Mouse (Mus musculus): Measurements from ENCODE around the gene Cxcl16.
A peak's percentile ranks its signal among the peaks of the same experiment; 100 is the strongest.
"Not testable (repeated sequence)": the region's sequence is repeated elsewhere in the genome, so short reads cannot be mapped to it uniquely, and the experiment has no call there.

Cxcl16 gene

DNA sequence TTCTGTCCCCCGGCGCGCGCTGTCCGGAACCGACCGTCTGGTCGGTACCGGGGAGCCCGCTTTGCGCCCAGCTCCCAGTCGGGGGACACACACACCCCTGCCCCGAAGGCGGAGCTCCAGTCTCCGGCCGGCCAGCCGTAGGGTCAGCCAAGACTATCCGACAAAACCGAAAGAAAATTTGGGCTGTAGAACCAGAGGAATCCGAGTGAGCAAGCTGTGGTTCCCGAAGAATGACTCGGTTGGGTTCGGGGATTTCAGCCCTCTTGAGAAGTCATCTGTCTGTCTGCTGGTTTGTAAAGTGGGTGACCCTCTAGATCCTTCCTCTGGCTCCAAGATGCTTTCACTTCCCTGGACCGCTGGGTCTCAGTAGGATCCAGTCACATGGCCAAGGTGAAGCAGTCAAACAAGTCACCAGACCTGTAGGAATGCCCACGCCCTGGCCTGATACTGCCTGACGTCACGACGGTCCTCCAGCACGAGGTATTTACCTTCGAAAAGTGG is at the start of gene Cxcl16:
TSS of gene Cxcl16 (minus strand) at position 384 of the 501 bp plus-strand sequence.
- DNase-seq (ENCODE audit: low spot score): peak; percentile 44

- DNase-seq (ENCODE audit: low spot score): no peak
Measured at GRCm38 (mm10) chr11:70506962-70507515, 47.3 kb upstream of the Cxcl16 start.

DNA sequence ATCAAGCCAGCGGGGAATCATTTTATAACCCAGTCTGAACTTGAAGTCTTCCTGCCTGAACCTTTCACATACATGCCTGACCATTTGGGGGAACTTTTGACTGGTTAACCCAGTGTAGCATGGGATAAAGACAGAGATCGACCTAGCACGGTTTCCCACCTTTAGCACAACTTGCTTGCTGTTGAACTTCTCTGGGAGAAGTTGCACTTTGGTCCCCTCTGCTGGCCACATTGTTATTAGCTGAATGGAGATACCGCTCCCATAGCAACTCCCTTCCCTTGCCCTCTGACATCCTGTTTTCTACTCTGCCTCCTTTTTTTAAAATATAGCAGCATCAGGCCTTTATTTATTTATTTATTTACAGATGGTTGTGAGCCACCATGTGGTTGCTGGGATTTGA is 46.6 kb upstream of the Cxcl16 start:
- peak; percentile 65 for DNase-seq (ENCODE audit: low spot score)

DNA sequence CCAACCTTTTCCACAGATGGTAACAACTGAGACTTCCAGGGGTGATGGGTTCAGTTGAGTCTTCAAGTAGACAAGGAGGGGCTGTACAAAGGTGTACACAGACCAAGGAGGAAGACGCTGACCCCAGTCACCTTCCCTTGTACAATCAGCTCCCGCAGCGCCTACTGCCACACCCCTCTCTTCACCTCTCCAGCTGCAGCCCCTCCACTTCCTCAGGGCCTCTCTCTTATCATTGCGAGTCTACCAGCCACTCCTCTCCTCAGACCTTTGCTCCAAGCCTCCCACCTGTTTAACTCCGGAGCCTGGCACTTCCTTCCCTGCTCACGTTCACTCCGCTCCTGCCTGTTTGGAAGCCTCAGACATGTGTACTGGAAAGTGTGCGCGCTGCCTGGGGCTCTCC is 45.2 kb upstream of the Cxcl16 start, which contains the start of gene Tm4sf5:
TSS of gene Tm4sf5 (plus strand) at position 275 of the 400 bp plus-strand sequence.
- DNase-seq (ENCODE audit: low spot score): no peak

DNA sequence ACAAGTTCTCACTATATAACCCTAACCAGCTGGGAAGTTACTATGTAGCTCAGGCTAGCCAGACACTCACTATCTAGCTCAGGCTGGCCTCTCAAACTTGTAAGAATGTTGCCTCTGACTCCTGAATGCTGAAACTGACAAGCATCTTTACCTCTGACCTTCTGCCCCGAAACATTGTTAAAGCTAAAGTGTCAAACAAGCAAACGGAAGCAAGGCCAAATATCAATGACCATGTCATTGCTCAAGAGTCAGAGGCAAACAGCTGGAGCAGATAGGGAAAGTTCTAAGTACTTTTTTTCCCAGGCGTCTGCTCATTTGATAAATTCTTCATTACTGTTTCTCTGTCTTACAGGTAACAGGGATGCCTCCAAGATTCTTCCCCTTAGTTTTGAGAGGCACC is 42.2 kb upstream of the Cxcl16 start:
- no peak for DNase-seq (ENCODE audit: low spot score)

GRCm38 (mm10) chr11:70500476-70500812 is 40.7 kb upstream of the Cxcl16 start:
- no peak for DNase-seq (ENCODE audit: low spot score)

- DNase-seq (ENCODE audit: low spot score): no peak
Measured at GRCm38 (mm10) chr11:70499566-70500475, 40.0 kb upstream of the Cxcl16 start.

DNA sequence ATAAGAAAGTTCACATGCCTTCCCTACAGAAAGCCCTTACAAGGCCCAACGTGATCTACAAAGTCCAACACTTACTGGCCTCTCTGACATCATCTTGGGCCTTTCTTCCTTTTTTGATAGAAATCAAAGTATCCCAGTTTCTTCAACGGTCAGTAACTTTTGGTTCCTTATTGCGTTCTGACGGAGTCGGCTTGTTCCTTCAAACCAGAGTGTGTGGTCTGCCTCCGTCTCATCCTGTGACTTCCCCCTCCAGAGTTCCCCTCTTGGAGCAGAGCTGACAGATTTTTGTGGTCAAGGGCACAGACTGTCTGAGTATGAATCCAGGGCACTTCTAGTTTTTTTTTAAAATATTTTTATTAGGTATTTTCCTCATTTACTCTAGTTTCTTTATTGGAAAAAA is 29.9 kb upstream of the Cxcl16 start:
- no peak for DNase-seq (ENCODE audit: low spot score)

GRCm38 (mm10) chr11:70489138-70489537 is 29.4 kb upstream of the Cxcl16 start:
- no peak for DNase-seq (ENCODE audit: low spot score)

GRCm38 (mm10) chr11:70487816-70488215 is 28.0 kb upstream of the Cxcl16 start:
- no peak for DNase-seq (ENCODE audit: low spot score)

DNA sequence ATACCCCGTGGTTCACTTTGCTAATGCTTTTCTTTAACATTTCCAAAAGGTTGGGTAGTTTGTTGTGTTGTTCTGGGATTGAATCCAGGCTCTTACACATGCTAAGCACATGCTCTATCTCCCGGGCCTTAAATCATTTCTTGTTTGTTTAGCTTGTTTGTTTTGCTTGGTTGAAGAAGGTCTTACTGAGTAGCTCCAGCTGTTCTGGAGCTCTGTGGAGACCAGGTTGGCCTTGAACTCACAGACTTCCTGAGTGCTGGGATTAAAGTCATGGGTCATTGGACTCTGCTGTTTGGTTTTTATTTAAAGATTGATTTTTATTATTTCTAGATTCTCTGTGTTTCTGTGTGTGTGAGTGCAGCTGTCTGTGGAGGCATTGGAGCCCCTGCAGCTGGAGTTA is 25.7 kb upstream of the Cxcl16 start:
- no peak for DNase-seq (ENCODE audit: low spot score)

DNA sequence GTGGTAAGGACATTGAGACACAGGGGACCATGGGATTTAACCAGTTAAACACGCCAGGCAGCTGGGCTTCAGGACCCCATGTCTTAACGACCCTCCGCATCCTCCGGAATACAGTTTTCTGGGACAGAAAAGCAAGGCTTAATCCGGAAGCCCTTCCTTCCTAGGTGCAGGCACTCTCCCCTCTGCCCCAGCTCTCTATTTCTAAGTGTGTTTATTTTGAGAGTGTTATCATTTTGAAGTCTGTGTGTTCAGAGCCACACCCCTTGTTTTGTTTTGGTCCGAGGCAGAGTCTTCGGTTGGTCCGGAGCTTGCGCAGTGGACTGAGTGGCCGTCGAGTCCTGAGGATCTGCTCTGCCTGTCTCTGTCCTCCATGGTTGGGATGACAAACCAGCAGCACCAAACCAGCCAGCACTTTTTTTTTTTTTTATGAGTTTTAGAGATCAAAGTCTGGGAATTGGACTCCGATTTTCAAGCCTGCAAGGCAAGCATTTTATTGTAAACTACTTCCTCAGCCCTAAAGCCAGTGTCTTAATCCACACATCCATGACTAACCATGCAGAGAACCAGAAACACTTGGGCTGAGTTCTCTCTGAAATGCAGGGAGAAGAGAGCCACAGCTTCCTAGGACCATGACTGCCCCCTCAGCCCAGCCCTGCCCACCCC is 15.2 kb upstream of the Cxcl16 start:
- DNase-seq (ENCODE audit: low spot score): no peak

- DNase-seq (ENCODE audit: low spot score): not testable (repeated sequence)
Measured at GRCm38 (mm10) chr11:70473291-70473690, 13.5 kb upstream of the Cxcl16 start.

DNA sequence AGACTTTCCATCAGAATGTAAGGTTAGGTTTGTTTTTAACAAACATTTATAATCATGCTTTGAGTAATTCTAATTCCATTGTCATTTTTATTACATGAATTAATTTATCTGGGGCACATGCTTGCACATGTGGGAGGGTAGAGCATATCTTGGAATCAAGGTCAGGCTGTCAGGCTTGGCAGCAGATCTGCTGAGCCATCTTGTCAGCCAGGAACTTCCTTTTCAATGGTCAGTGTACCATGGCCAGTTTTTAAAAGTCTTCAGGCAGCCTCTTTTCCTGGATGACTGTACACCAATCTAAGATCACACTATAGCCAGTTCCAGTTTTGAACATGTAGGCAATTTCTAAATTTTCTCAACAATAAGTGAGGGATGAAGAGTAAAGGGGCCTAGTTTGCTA is 12.9 kb upstream of the Cxcl16 start:
- DNase-seq (ENCODE audit: low spot score): no peak

DNA sequence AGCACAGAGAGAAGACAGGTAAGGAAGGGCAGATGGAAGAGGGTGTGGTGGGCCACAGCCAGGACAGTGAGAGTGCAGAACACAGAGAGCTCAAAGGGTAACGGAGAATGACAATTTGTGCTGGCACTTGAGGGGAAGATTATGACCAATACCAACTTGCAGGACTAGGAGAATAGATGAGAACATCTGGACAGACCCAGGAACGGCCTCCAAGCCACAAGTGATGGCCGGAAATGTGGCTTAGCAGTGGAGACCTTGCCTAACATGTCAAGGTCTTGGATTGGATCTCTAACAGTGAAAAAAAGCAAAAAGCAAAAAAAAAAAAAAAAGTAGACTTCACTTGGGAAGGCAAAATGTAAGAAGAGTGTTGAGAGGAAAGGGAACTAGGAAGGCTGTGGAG is 10.0 kb upstream of the Cxcl16 start:
- DNase-seq (ENCODE audit: low spot score): no peak

DNA sequence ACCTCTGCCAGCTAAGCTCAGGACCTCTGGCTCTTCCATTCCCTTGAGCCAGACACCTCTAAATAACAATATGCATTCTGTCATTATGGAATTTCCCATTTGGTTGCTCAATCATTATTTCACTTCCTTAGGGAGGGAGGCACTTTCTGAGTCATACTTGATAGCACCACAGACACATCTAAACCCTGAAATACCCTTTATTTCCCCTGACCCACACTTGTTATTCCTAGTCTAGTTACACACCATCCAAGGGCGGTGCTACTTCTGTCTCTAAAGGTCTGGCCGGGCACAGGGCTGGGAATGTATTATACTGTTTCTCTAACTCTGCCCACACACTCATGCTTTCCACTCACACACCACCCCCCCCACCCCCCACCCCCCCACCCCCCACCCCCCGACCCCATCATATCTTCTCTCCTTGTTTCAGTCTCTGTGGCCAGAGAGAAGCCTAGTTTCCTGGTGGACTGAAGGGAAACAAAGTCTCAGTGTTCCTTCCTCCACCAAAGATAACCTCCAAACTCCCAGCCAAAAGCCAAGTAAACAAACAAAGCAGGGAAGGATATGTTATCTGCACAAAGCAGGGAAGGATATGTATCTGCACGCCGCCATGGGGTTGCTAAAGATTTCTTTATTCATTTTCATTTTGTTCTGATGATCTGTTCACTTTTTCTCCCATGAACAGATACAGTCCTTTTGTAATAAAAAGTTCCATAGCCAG is 8.3 kb upstream of the Cxcl16 start:
- DNase-seq (ENCODE audit: low spot score): no peak

- no peak for DNase-seq (ENCODE audit: low spot score)
Measured at GRCm38 (mm10) chr11:70465824-70466223, 6.0 kb upstream of the Cxcl16 start.

- no peak for DNase-seq (ENCODE audit: low spot score)
Measured at GRCm38 (mm10) chr11:70465211-70465610, 5.4 kb upstream of the Cxcl16 start.

DNA sequence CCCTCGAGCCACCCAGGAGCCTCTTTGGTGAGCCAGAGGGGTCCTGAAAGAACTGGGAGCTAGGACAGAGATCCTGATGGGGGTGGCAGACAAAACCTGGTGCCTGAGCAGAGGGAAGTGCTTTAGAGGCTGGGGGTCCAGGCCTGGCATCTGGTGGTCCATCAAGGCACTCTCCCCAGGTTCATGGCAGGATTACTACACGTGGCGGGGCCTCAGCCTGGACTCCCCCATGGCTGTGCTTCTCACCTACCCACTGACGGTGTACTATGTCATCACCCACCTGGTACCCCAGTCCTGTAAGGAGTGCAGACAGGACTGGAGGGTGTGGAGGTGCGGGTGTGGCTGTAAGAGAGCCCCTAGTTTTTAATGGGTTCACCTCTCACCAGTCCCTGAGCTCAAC is 4.2 kb upstream of the Cxcl16 start:
- DNase-seq (ENCODE audit: low spot score): no peak

DNA sequence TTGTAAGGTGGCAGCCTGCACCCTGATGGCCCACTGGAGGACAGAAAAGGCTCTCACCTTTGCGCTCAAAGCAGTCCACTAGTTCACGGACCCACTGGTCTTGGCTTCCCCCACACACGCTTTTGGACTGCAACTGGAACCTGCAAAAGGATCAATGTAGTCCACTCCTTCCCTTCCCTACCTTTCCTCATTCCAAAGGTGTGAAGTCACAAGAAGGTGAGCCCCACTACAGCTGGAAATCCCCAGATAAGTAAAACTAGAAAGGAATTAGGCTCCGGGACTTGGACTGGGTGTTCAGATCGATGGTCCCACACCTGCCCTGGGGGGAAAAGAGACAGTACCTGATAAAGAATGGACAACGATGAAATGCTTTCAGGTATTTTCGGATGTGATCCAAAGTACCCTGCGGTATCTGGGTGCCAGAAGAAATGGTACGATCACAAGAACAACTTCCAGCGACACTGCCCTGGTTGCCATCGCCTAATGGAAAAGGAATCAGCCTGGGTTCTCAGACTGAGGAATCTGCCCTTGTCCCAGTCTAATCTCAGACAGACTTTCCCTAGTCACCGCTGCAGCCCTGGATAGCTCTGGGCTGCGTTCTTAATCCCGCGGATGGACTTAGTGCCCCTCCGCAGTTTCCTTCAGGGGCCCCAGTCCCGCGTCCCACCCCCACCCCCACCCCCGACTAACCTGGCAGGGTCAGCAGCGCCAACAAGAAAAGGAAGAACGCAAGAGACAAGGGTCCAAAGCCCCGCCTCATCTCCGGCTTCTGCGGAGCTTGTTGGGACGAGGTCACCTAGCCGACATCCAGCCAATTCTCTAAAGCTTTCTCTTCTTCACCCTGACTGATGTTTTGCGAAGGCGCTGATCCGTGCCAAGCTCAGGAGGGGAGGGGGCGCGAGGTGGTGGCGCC is 840 bp downstream of the Cxcl16 start, which contains the start of gene Zmynd15:
TSS of gene Zmynd15 (plus strand) at position 746 of the 913 bp plus-strand sequence.
- DNase-seq (ENCODE audit: low spot score): no peak

Data from urinary bladder, postnatal 25 days (tissue).